In the genomic region with DNA sequence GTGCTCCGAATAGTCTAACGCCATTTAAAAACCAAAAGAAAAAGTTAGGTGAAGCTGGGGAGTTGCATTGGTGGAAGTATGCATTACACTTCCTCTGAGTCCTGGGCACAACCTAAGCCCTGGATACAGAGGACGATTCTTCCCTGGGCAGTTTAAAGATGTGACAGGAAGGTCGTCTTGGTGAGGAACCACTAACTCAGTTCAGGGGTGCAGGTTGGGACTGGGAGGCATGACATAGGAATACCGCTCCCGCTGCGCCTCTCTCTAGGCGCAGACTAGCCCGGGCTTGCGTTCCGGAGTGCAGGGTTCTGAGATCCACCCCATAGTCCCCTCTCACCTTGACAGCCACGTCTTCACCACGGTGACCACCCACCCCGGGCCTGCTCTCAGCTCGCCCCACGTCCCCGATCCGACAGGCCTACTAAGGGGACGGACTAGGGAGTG, we compare ENCODE assay signal across 8 mouse cellular contexts. TPM values are rescaled to one million over a fixed set of nuclear protein-coding genes. Genes with fewer than 3 reads are reported as not detected.
DNase-seq lines count a peak whose midpoint lies in the region; ATAC-seq and TF ChIP-seq lines count a peak whose summit lies in the region.

No protein-coding gene starts in this region.

- peaks cover 4% of the 10 kb centered on the region; the same call in 1 of the 2 replicates for H3K4me1 ChIP-seq in kidney, postnatal 0 days (replicated peaks; ENCODE audit: insufficient read depth, low read length)

- intact Hi-C loops in left cerebral cortex, postnatal 36 days (cut with DNase I) = loop anchor here (5.0 kb wide), 1 partner anchor 62 kb away; no protein-coding TSS in a partner anchor

- peak overlapping the region; percentile 67 for H3K9ac ChIP-seq in kidney, postnatal 0 days (ENCODE audit: low read depth, low read length)

- peak overlapping the region; percentile 38; the same call in 1 of the 2 replicates for H3K27ac ChIP-seq in kidney, postnatal 0 days
- peak overlapping the region; percentile 84 for H3K27ac ChIP-seq in macrophage

- H3K4me2 ChIP-seq in kidney, postnatal 0 days (ENCODE audit: low read length) = peak overlapping the region; percentile 73

- peak; percentile 43 for DNase-seq in kidney, postnatal 0 days (ENCODE audit: low spot score)
- DNase-seq in kidney, adult 8-10 months = no peak
- DNase-seq in ZHBTc4 (ENCODE audit: low read depth, low spot score) = peak; percentile 65
- no peak for DNase-seq in urinary bladder, adult 18-20 months (ENCODE audit: low spot score in 2 of 2)
- no peak for DNase-seq in left cerebral cortex, postnatal 36 days (ENCODE audit: low spot score in 2 of 2)
- DNase-seq in right cerebral cortex, postnatal 14 days = no peak

- 0 out of 2 replicates have a peak, but pooled peaks cover 5% of the 10 kb centered on the region for H3K36me3 ChIP-seq in kidney, postnatal 0 days (ENCODE audit: insufficient read depth, low read length)
- H3K36me3 ChIP-seq in macrophage (ENCODE audit: inconsistent target) = peaks cover 25% of the 10 kb centered on the region

- H3K79me2 ChIP-seq in macrophage (ENCODE audit: inconsistent target) = peaks cover 29% of the 10 kb centered on the region

- WGBS in kidney, postnatal 0 days = 2% methylated on average over 19 of the region's 19 CpGs
- WGBS in macrophage (ENCODE audit: missing documents) = 1% methylated on average over 18 of the region's 19 CpGs

- no peaks in the 10 kb centered on the region for H3K27me3 ChIP-seq in kidney, postnatal 0 days (ENCODE audit: insufficient read depth, low read length)

- H3K4me3 ChIP-seq in kidney, postnatal 0 days (replicated peaks; ENCODE audit: low read depth, low read length) = peak overlapping the region; percentile 63
- peak overlapping the region; percentile 95 for H3K4me3 ChIP-seq in macrophage (ENCODE audit: inconsistent target)

- peak; percentile 51 for ATAC-seq in kidney, postnatal 0 days (replicated peaks; ENCODE audit: low FRiP score, low read depth)
- ATAC-seq in granulocyte monocyte progenitor cell, adult 5-6 weeks (replicated peaks; ENCODE audit: poor library complexity, severe bottlenecking) = peak; percentile 56

- no peaks in the 10 kb centered on the region for H3K9me3 ChIP-seq in kidney, postnatal 0 days (replicated peaks; ENCODE audit: low read length)

- TF ChIP-seq CTCF in kidney, postnatal 0 days (IDR thresholded peaks at IDR 0.05; ENCODE audit: low read depth) = no peak

RNA-seq across cellular contexts. Expression of gene Ccng1, which starts 0.4 kb away (rescaled TPM):
- 48.1 and 50.2 TPM in 2 replicates for polyA plus RNA-seq in kidney, postnatal 0 days (2015; fragmentation: Nextera tagmentation; extraction: Ambion mirVana)
- 44.0 and 58.2 TPM in 2 replicates for total RNA-seq in granulocyte monocyte progenitor cell, adult 5-6 weeks (2014; fragmentation: Nextera tagmentation)
- total RNA-seq in granulocyte monocyte progenitor cell, adult 5-6 weeks (2017) = 53.7 and 71.2 TPM in 2 replicates
- total RNA-seq in macrophage (2018; cell fraction: chromatin; rRNA removed) = 10 to 100 TPM in 19 of 26 experiments, 1 to 10 TPM in 7; 5.9 to 64.3 (median 19.1) TPM
- 100 to 1,000 TPM; 116 to 190 (median 161) TPM for total RNA-seq in macrophage (2018; cell fraction: cytosol; rRNA removed)
- 100 to 1,000 TPM in 2 of 26 experiments, 10 to 100 TPM in 24; 18.2 to 114 (median 49.1) TPM for total RNA-seq in macrophage (2018; cell fraction: nucleus; rRNA removed)
- polyA plus RNA-seq in macrophage (2018) = 131 to 159 TPM (median 149 TPM) in 3 replicates
- total RNA-seq in left cerebral cortex, postnatal 36 days (2021) = 10 to 100 TPM; 61.7 to 70.4 TPM

RNA-seq across cellular contexts. Expression of gene Nudcd2, which starts 21.2 kb away (rescaled TPM):
- 136 and 147 TPM in 2 replicates for polyA plus RNA-seq in kidney, postnatal 0 days (2015; fragmentation: Nextera tagmentation; extraction: Ambion mirVana)
- total RNA-seq in granulocyte monocyte progenitor cell, adult 5-6 weeks (2014; fragmentation: Nextera tagmentation) = 77.5 and 108 TPM in 2 replicates
- total RNA-seq in granulocyte monocyte progenitor cell, adult 5-6 weeks (2017) = 176 and 201 TPM in 2 replicates
- 10 to 100 TPM in 19 of 26 experiments, 1 to 10 TPM in 7; 3.3 to 55.8 (median 18.0) TPM for total RNA-seq in macrophage (2018; cell fraction: chromatin; rRNA removed)
- 10 to 100 TPM; 19.9 to 45.8 (median 28.3) TPM for total RNA-seq in macrophage (2018; cell fraction: cytosol; rRNA removed)
- 10 to 100 TPM in 22 of 26 experiments, 1 to 10 TPM in 4; 6.1 to 48.9 (median 15.6) TPM for total RNA-seq in macrophage (2018; cell fraction: nucleus; rRNA removed)
- polyA plus RNA-seq in macrophage (2018) = 35.8 to 54.5 TPM (median 53.0 TPM) in 3 replicates
- 10 to 100 TPM; 18.1 to 21.3 TPM for total RNA-seq in left cerebral cortex, postnatal 36 days (2021)

RNA-seq across cellular contexts. Expression of gene Hmmr, which starts 21.5 kb away (rescaled TPM):
- polyA plus RNA-seq in kidney, postnatal 0 days (2015; fragmentation: Nextera tagmentation; extraction: Ambion mirVana) = 16.4 and 19.3 TPM in 2 replicates
- 11.1 and 27.0 TPM in 2 replicates for total RNA-seq in granulocyte monocyte progenitor cell, adult 5-6 weeks (2014; fragmentation: Nextera tagmentation)
- 71.2 and 85.8 TPM in 2 replicates for total RNA-seq in granulocyte monocyte progenitor cell, adult 5-6 weeks (2017)
- total RNA-seq in macrophage (2018; cell fraction: chromatin; rRNA removed) = 10 to 100 TPM in 1 of 26 experiments, 1 to 10 TPM in 15, under 1 TPM in 8, not detected in 2; 0.33 to 13.5 (median 1.5) TPM
- 1 to 10 TPM in 14 of 26 experiments, under 1 TPM in 12; 0.38 to 5.5 (median 1.4) TPM for total RNA-seq in macrophage (2018; cell fraction: cytosol; rRNA removed)
- total RNA-seq in macrophage (2018; cell fraction: nucleus; rRNA removed) = 1 to 10 TPM in 11 of 26 experiments, under 1 TPM in 15; 0.23 to 6.2 (median 0.91) TPM
- polyA plus RNA-seq in macrophage (2018) = 0.32 to 7.1 TPM (median 3.3 TPM) in 3 replicates
- under 1 TPM; 0.74 to 0.82 TPM for total RNA-seq in left cerebral cortex, postnatal 36 days (2021)

RNA-seq across cellular contexts. Expression of gene Mat2b, which starts 59.7 kb away (rescaled TPM):
- polyA plus RNA-seq in kidney, postnatal 0 days (2015; fragmentation: Nextera tagmentation; extraction: Ambion mirVana) = 118 and 121 TPM in 2 replicates
- 76.7 and 94.3 TPM in 2 replicates for total RNA-seq in granulocyte monocyte progenitor cell, adult 5-6 weeks (2014; fragmentation: Nextera tagmentation)
- 111 and 159 TPM in 2 replicates for total RNA-seq in granulocyte monocyte progenitor cell, adult 5-6 weeks (2017)
- 100 to 1,000 TPM in 3 of 26 experiments, 10 to 100 TPM in 21, 1 to 10 TPM in 2; 6.4 to 103 (median 41.3) TPM for total RNA-seq in macrophage (2018; cell fraction: chromatin; rRNA removed)
- total RNA-seq in macrophage (2018; cell fraction: cytosol; rRNA removed) = 10 to 100 TPM; 25.1 to 57.4 (median 48.2) TPM
- total RNA-seq in macrophage (2018; cell fraction: nucleus; rRNA removed) = 10 to 100 TPM; 11.4 to 84.9 (median 36.2) TPM
- polyA plus RNA-seq in macrophage (2018) = 28.8 to 55.1 TPM (median 43.4 TPM) in 3 replicates
- total RNA-seq in left cerebral cortex, postnatal 36 days (2021) = 100 to 1,000 TPM; 160 to 179 TPM

Comparison
In these comparisons a context has a peak if more than half of its experiments do, and no peak if none do; other contexts are left out.
1. DNase-seq: peak in kidney, postnatal 0 days (single experiment) and ZHBTc4 (single experiment); none in kidney, adult 8-10 months (0 of 2), urinary bladder, adult 18-20 months (0 of 2), left cerebral cortex, postnatal 36 days (0 of 2) and right cerebral cortex, postnatal 14 days (single experiment).
2. RNA of gene Hmmr, which starts 21.5 kb away (total RNA-seq): 11.1 to 85.8 TPM in granulocyte monocyte progenitor cell, adult 5-6 weeks; 0.74 to 0.82 TPM in left cerebral cortex, postnatal 36 days; every median in the first group is over 4 times any median in the second.